Mouse (Mus musculus) cerebellum, adult 18-20 months (tissue): ENCODE results near the gene Lyar.

Source experiments
- DNase-seq, 2 experiments: peaks; one replicate each; pipeline ENCODE4 v3.0.0; 2021

Gene Lyar

DNA sequence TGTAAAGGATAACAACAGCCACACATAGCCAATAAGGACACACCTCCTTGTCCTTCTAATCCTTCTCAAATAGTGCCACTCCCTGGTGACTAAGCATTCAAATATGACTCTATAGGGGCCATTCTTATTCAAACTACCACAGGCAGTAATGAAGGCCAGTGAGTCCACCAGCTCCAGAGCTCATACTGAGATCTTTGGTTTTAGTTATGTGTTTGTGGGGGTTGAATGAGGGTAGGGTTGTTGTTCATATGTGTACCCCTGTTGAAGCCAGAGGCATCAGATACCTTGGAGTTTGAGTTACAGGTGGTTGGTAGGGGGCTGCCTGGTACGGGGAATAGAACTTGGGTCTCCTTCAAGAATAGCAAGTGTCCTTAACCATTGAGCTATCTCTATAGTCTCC is 36.3 kb downstream of the Lyar start:
- DNase-seq: no peak

GRCm38 (mm10) chr5:38258034-38258772 is 37.9 kb downstream of the Lyar start:
- DNase-seq: no peak

GRCm38 (mm10) chr5:38258773-38259146 is 38.5 kb downstream of the Lyar start:
- no peak for DNase-seq

GRCm38 (mm10) chr5:38259455-38260106 is 39.3 kb downstream of the Lyar start:
- no peak for DNase-seq

- peak; percentile 62 to 83 for DNase-seq
Measured at GRCm38 (mm10) chr5:38260107-38260682, 39.9 kb downstream of the Lyar start, which contains the start of gene Tmem128. TSS of gene Tmem128 (plus strand) at chr5:38260185.

- DNase-seq: no peak
Measured at GRCm38 (mm10) chr5:38270942-38271341, 50.7 kb downstream of the Lyar start.

GRCm38 (mm10) chr5:38273831-38274230 is 53.6 kb downstream of the Lyar start:
- DNase-seq: no peak

GRCm38 (mm10) chr5:38275771-38276170 is 55.5 kb downstream of the Lyar start, which contains the start of gene Otop1:
TSS of gene Otop1 (plus strand) at chr5:38275972.
- no peak for DNase-seq

- DNase-seq: no peak
Measured at GRCm38 (mm10) chr5:38276451-38276850, 56.2 kb downstream of the Lyar start.

GRCm38 (mm10) chr5:38277098-38277866 is 57.0 kb downstream of the Lyar start:
- DNase-seq: no peak

GRCm38 (mm10) chr5:38277936-38278600 is 57.8 kb downstream of the Lyar start:
- DNase-seq: no peak

- DNase-seq: no peak
Measured at GRCm38 (mm10) chr5:38280075-38280474, 59.8 kb downstream of the Lyar start.
